Mouse (Mus musculus): Measurements from ENCODE around the gene Mcrip1.

The Mcrip1 gene

GRCm38 (mm10) chr11:120512790-120513453 is 36.6 kb downstream of the Mcrip1 start:
- no peak for DNase-seq (ENCODE audit: low spot score)

DNA sequence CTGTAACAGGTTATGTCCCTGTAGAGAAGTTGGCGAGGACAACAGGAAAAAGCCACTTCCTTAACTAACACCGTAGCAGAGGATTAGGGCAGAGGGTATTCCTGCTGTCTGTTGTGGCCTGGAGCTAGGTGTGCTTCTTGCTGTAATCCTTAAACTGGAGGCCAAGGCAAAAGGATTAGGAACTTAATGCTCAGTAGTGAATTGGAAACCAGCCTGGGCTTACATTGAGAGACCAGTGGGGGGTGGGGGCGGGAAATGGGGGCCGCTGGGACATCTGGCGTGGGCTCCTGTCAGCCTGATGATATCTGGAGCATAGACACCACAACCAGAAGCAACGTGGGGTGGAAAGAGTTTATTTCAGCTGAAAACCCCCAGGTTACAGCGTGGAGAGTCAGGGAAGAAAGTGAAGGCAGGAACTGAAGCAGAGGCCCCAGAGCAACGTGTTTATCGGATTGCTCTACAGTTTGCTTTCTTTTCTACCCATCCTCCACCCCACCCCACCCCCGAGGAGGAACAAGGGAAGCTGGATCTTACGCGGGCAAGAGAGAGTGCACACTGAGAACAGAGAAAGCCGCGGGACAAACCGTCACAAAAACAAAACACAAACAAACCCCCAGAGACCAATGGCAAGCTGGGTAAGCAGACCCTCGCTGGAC is 39.0 kb downstream of the Mcrip1 start:
- DNase-seq (ENCODE audit: low spot score) = peak; percentile 61

GRCm38 (mm10) chr11:120509940-120510339 is 39.6 kb downstream of the Mcrip1 start:
- DNase-seq (ENCODE audit: low spot score) = peak; percentile 82

- DNase-seq (ENCODE audit: low spot score) = no peak
These were observed 41.1 kb downstream of the Mcrip1 start for GRCm38 (mm10) chr11:120508290-120508870.

DNA sequence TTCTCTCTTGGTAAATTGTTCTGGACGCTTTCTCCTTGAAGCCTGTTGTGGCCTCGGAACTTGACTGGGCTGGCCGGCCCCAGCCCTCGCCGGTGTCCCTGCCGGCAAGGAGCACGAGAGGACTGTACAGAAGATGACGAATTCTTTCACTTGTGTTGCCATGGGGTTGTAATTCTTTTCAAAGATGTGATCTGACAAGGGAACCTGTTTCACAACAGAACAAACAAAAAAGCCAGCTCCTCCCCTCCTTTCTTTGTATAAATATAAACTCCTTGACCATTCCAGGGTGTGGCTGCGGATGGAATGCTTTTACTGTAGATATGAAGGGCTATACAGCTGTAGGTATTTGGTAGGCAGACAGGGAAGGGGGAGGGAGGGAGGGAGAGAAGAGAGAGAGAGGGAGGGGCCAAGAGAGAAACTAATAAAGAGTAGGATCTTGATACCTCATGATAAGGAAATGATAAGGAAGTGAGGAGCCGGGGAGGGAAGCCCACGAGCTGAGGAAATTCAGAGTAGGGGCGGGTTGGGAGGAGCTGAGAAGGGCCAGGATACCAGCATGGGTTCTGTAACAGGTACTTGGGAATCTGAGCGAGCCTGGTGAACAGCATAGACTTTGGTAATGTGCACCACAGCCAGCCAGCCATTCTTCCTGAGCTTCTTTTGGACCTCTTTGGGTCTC is 41.8 kb downstream of the Mcrip1 start:
- DNase-seq (ENCODE audit: low spot score) = peak; percentile 69

DNA sequence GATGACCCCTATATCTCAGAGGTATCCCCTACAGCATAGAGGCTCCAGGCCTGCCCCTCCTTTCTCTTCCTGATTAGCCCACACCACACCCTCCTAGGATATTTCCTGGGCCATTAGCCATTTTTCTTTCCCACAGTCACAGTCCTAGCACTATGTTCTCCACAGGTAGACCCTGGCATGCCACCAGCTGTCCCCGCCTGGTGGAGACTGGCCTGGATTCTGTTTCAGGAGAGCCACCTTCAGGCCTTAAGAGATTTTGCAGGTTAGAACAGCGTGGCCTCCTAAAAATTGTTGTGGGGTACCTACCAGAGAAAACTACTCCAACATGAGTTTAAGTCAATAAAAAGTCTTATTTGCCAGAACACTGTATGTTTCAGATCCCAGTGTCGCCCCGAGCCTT is 42.6 kb downstream of the Mcrip1 start:
- no peak for DNase-seq (ENCODE audit: low spot score)

DNA sequence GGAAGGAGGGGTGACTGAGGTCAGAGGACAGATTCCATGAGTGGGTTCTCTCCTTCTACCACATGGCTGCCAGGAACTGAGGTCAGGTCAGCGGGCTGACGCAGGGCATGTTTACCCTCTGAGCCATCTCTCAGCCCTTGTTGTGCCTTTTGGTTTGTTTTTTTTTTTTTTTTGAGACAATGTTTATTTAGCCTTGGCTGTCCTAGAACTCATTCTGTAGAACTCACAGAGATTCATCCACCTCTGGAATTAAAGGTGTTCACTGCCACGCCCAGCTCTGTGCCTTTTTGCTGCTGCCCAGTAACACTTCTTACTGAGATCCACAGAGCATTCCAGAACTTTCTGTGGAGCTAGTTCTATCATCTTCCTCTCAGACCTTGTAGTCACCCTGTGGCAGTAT is 43.9 kb downstream of the Mcrip1 start:
- no peak for DNase-seq (ENCODE audit: low spot score)

DNA sequence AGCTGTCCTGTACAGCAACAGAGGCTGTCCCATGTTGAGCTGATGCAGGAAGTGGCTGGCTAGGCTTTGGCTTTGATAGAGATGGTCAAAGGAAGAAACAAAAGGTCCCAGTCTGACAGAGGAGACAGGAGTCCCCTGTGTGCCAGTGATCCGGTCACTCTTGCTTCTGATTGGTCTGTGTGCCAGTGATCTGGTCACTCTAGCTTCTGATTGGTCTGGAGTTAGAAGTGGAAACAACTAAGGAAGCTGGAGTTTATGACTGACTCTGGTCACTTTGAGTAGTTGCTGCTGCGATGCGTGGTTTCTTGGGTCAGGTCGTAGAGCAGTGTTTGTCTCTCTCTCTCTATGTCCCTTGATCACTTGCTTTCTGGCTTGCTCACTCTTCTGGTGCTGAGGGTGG is 47.8 kb downstream of the Mcrip1 start:
- DNase-seq (ENCODE audit: low spot score) = no peak

GRCm38 (mm10) chr11:120501018-120501417 is 48.5 kb downstream of the Mcrip1 start:
- DNase-seq (ENCODE audit: low spot score) = no peak

GRCm38 (mm10) chr11:120500357-120500756 is 49.2 kb downstream of the Mcrip1 start:
- no peak for DNase-seq (ENCODE audit: low spot score)

GRCm38 (mm10) chr11:120499894-120500293 is 49.6 kb downstream of the Mcrip1 start:
- peak; percentile 38 for DNase-seq (ENCODE audit: low spot score)

DNA sequence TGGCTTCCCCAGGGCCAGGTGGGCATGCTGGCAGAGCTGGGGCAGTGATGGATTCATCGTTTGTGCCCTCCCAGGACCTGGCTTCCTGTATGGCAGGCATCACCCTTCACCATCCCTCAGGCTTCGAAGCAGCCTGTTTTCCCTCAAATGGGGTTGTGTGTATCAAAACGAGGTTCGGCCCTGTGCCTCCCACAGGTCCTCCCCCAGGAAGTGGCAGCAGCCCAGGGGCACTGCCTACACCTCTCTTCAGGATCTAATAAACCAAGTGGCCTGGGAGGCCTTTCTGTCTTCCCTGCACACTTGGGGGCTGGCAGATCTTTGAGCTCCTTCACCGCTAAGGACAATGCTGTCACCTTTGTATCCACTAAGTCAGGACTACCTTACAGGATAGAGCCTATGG is 50.6 kb downstream of the Mcrip1 start:
- DNase-seq (ENCODE audit: low spot score) = no peak

- DNase-seq (ENCODE audit: low spot score) = no peak
These were observed 51.3 kb downstream of the Mcrip1 start for GRCm38 (mm10) chr11:120498226-120498625.

DNA sequence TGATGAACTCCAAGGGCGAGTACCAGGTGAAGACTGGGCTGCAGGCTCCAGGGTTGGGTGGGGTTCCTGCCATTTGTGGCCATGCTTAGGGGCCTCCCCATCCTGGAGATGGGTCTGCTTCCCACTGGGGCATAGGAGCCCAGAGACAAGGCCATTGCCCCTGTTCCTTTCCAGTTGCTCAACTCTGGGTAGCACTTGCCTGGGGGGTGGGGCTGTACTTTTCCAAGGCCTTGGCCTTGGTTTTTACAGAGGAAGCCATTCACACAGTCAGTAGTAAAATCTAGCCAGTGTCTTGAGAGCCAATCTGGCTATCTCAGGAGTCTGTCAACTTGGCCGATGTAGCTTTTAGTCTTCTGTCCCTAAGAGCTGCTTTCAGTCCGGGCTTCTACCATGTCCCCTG is 52.1 kb downstream of the Mcrip1 start:
- no peak for DNase-seq (ENCODE audit: low spot score)

- no peak for DNase-seq (ENCODE audit: low spot score)
These were observed 55.6 kb downstream of the Mcrip1 start for GRCm38 (mm10) chr11:120493911-120494310.

- DNase-seq (ENCODE audit: low spot score) = peak; percentile 55
These were observed 56.2 kb downstream of the Mcrip1 start for GRCm38 (mm10) chr11:120493351-120493750.

Data from yolk sac, embryonic 10.5 days (tissue).